8 mouse cellular contexts compared by ENCODE assay signal in the genomic region with DNA sequence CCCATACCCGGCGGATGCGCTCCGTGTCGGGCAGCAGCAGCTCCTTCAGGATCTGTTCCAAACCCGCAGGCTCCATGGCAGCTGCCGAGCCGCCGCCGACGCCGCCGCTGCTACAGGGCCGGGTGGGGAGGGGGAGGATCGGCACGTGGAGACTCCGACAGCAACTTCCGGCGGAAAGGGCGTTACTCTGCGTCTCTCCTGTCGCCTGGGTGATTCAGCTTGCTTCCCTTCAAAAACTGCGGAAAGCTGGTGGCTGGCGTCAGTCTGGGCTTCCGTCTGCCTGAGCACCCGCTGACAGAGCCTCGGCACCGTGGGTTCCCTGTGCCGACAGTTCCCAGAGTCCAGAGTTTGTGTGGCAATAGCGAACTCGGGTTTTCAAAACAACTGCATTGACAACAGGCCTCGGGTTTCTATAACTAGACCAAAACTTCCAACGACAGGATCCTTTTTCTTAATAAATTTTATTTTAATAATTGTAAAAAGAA. TPM values are rescaled to one million over a fixed set of nuclear protein-coding genes. Genes with fewer than 3 reads are reported as not detected.
DNase-seq lines count a peak whose midpoint lies in the region; ATAC-seq and TF ChIP-seq lines count a peak whose summit lies in the region.

A gene (minus strand): TSS at position 435 of the 485 bp plus-strand sequence.

- TF ChIP-seq CTCF in cortical plate, adult 2 months (IDR thresholded peaks at IDR 0.05; ENCODE audit: extremely low read depth, insufficient read depth, low read length): no peak

- peak; percentile 99 for ATAC-seq in activated CD4-positive, CD25-positive, alpha-beta regulatory T cell, adult 4 months
- ATAC-seq in megakaryocyte progenitor cell, adult 5-6 weeks (replicated peaks; ENCODE audit: poor library complexity): peak; percentile 98

- TF ChIP-seq POLR2A in cortical plate, adult 2 months (IDR thresholded peaks at IDR 0.05; ENCODE audit: extremely low read depth, insufficient read depth, low read length): peak; percentile 98

- DNase-seq in gastrocnemius, postnatal 10 days: peak; percentile 85
- peak; percentile 95 for DNase-seq in induced T-regulatory cell, adult 2 months (ENCODE audit: low read depth)
- DNase-seq in left cerebral cortex, adult 9 months (ENCODE audit: low spot score in 2 of 2): peak; percentile 75 to 89
- DNase-seq in right cerebral cortex, postnatal 14 days: peak; percentile 88
- DNase-seq in urinary bladder, postnatal 4 days (ENCODE audit: low spot score in 2 of 2): peak; percentile 77 to 82

- H3K4me1 ChIP-seq in cortical plate, adult 2 months (ENCODE audit: control insufficient read depth, insufficient read depth, low read length): no peaks in the 10 kb centered on the region

- peak within 1 kb of the TSS; percentile 67 for H3K4me3 ChIP-seq in cortical plate, adult 2 months (ENCODE audit: insufficient read depth, low read length)

- no peak within 1 kb of the TSS for H3K27ac ChIP-seq in cortical plate, adult 2 months (ENCODE audit: insufficient read depth, low read length)

RNA-seq across cellular contexts. Expression of the gene that starts here (rescaled TPM):
- polyA plus RNA-seq in activated CD4-positive, CD25-positive, alpha-beta regulatory T cell, adult 4 months (2017; shearing (Covaris generic)): 10 to 100 TPM; 29.2 to 30.6 TPM
- polyA plus RNA-seq in cortical plate, adult 2 months (2012; rRNA removed): 152 and 165 TPM in 2 replicates
- 10 to 100 TPM; 68.3 to 77.1 TPM for total RNA-seq in gastrocnemius, postnatal 10 days (2021)
- 28.3 and 31.0 TPM in 2 replicates for total RNA-seq in megakaryocyte progenitor cell, adult 5-6 weeks (2015)
- 12.6 and 19.2 TPM in 2 replicates for total RNA-seq in megakaryocyte progenitor cell, adult 5-6 weeks (2017)
